8 mouse cellular contexts compared by ENCODE assay signal in genomic region chr13:54564232-54565200, GRCm38 (mm10). TPM values are rescaled to one million over a fixed set of nuclear protein-coding genes. Genes with fewer than 3 reads are reported as not detected.
A peak's percentile ranks its signal among the peaks of the same experiment; 100 is the strongest.
DNase-seq lines count a peak whose midpoint lies in the region; ATAC-seq and TF ChIP-seq lines count a peak whose summit lies in the region.

No protein-coding gene starts in this region.

- peak overlapping the region; percentile 71; the same call in 1 of the 2 replicates for H3K27ac ChIP-seq in neural tube, embryonic 11.5 days (ENCODE audit: low read depth, low read length)
- peak overlapping the region; percentile 63 for H3K27ac ChIP-seq in liver, adult 2 months (replicated peaks; ENCODE audit: insufficient read depth, low read depth, low read length)
- H3K27ac ChIP-seq in stomach, postnatal 0 days (replicated peaks), result peak overlapping the region; percentile 36; the same call in 1 of the 2 replicates

- no peaks in the 10 kb centered on the region for H3K9me3 ChIP-seq in neural tube, embryonic 11.5 days (ENCODE audit: control insufficient read depth, low read length)
- no peaks in the 10 kb centered on the region for H3K9me3 ChIP-seq in stomach, postnatal 0 days (ENCODE audit: control insufficient read depth, low read length)

- no peak for TF ChIP-seq EP300 in stomach, postnatal 0 days (optimal IDR thresholded peaks at IDR 0.05)

- H3K36me3 ChIP-seq in neural tube, embryonic 11.5 days (ENCODE audit: control insufficient read depth, insufficient read depth, low read length), result peaks cover 13% of the 10 kb centered on the region
- H3K36me3 ChIP-seq in liver, adult 2 months (ENCODE audit: control insufficient read depth, insufficient read depth, low read length), result peaks cover 18% of the 10 kb centered on the region
- H3K36me3 ChIP-seq in stomach, postnatal 0 days (ENCODE audit: control insufficient read depth, insufficient read depth, low read length), result peaks cover 13% of the 10 kb centered on the region

- peak overlapping the region; percentile 61 for H3K4me2 ChIP-seq in neural tube, embryonic 11.5 days (ENCODE audit: low read depth)
- peak overlapping the region; percentile 75 for H3K4me2 ChIP-seq in stomach, postnatal 0 days (replicated peaks; ENCODE audit: low read depth)

- H3K79me2 ChIP-seq in liver, adult 2 months (ENCODE audit: control insufficient read depth, insufficient read depth, low read length), result peaks cover 20% of the 10 kb centered on the region; the same call in 1 of the 2 replicates

- H3K4me1 ChIP-seq in neural tube, embryonic 11.5 days (ENCODE audit: control insufficient read depth, insufficient read depth, low read length), result peaks cover 8% of the 10 kb centered on the region
- peaks cover 16% of the 10 kb centered on the region for H3K4me1 ChIP-seq in liver, adult 2 months (ENCODE audit: control insufficient read depth, insufficient read depth, low read length)
- peaks cover 3% of the 10 kb centered on the region; the same call in 1 of the 2 replicates for H3K4me1 ChIP-seq in stomach, postnatal 0 days (replicated peaks; ENCODE audit: control insufficient read depth, insufficient read depth)

- peak overlapping the region; percentile 90 for H3K4me3 ChIP-seq in neural tube, embryonic 11.5 days (ENCODE audit: low read depth, low read length)
- peak overlapping the region; percentile 79 for H3K4me3 ChIP-seq in liver, adult 2 months (ENCODE audit: insufficient read depth, low read depth, low read length)
- peak overlapping the region; percentile 95 for H3K4me3 ChIP-seq in stomach, postnatal 0 days (ENCODE audit: low read depth, low read length)

- ATAC-seq in neural tube, embryonic 11.5 days (ENCODE audit: insufficient read depth, low FRiP score, low TSS enrichment), result peak; percentile 53; the same call in 1 of the 2 replicates
- 0 out of 2 replicates have a peak, but pooled peaks have one; percentile 5 for ATAC-seq in granulocyte monocyte progenitor cell, adult 5-6 weeks (replicated peaks; ENCODE audit: poor library complexity, severe bottlenecking)
- peak; percentile 47; the same call in 1 of the 2 replicates for ATAC-seq in stomach, postnatal 0 days (ENCODE audit: low FRiP score, low TSS enrichment)

- TF ChIP-seq POLR2A in liver, adult 2 months (IDR thresholded peaks at IDR 0.05; ENCODE audit: extremely low read depth, insufficient read depth, low read length), result no peak

- no peak for TF ChIP-seq CTCF in liver, adult 2 months (IDR thresholded peaks at IDR 0.05; ENCODE audit: low read depth, low read length)
- TF ChIP-seq CTCF in stomach, postnatal 0 days (IDR thresholded peaks at IDR 0.05; ENCODE audit: low read depth), result no peak

- peak; percentile 39 for DNase-seq in neural tube, embryonic 11.5 days (ENCODE audit: low spot score)
- no peak for DNase-seq in neural tube, embryonic 10.5 days (ENCODE audit: extremely low spot score, low spot score)
- peak; percentile 29 for DNase-seq in brain, adult 2 months (ENCODE audit: low read depth, low spot score)
- DNase-seq in liver, adult 2 months (ENCODE audit: extremely low read depth, low read depth, low spot score), result peak; percentile 56
- DNase-seq in stomach, postnatal 0 days (ENCODE audit: low spot score), result peak; percentile 35
- no peak for DNase-seq in right cerebral cortex, postnatal 14 days
- no peak for DNase-seq in layer of hippocampus, adult 9-11 months

- peak overlapping the region; percentile 96 for H3K9ac ChIP-seq in neural tube, embryonic 11.5 days (ENCODE audit: low read length)
- H3K9ac ChIP-seq in liver, adult 2 months (ENCODE audit: low read depth, low read length), result peak overlapping the region; percentile 84
- H3K9ac ChIP-seq in stomach, postnatal 0 days (ENCODE audit: low read length), result peak overlapping the region; percentile 93

- H3K27me3 ChIP-seq in neural tube, embryonic 11.5 days (ENCODE audit: control insufficient read depth, insufficient read depth, low read length), result no peaks in the 10 kb centered on the region
- H3K27me3 ChIP-seq in liver, adult 2 months (ENCODE audit: control insufficient read depth, insufficient read depth, low read length), result no peaks in the 10 kb centered on the region
- no peaks in the 10 kb centered on the region for H3K27me3 ChIP-seq in stomach, postnatal 0 days (ENCODE audit: control insufficient read depth, insufficient read depth, low read length)

- 14% methylated on average over 45 of the region's 45 CpGs for WGBS in neural tube, embryonic 11.5 days
- 4% methylated on average over 44 of the region's 45 CpGs for WGBS in liver, adult 2 months
- WGBS in stomach, postnatal 0 days, result 9% methylated on average over 45 of the region's 45 CpGs

RNA-seq across cellular contexts. Expression of gene 4833439L19Rik, which starts 0.7 kb away (rescaled TPM):
- 254 and 284 TPM in 2 replicates for polyA plus RNA-seq in neural tube, embryonic 11.5 days (2014; fragmentation: Nextera tagmentation; extraction: Ambion mirVana)
- 58.0 and 65.9 TPM in 2 replicates for total RNA-seq in granulocyte monocyte progenitor cell, adult 5-6 weeks (2014; fragmentation: Nextera tagmentation)
- 27.7 and 30.9 TPM in 2 replicates for total RNA-seq in granulocyte monocyte progenitor cell, adult 5-6 weeks (2017)
- 24.1 and 24.2 TPM in 2 replicates for total RNA-seq in liver, adult 2 months (2014; rRNA removed)
- 52.5 and 54.3 TPM in 2 replicates for polyA plus RNA-seq in liver, adult 2 months (2012; rRNA removed)
- polyA plus RNA-seq in stomach, postnatal 0 days (2015; fragmentation: Nextera tagmentation; extraction: Ambion mirVana), result 87.0 and 96.8 TPM in 2 replicates

RNA-seq across cellular contexts. Expression of gene Arl10, which starts 10.3 kb away (rescaled TPM):
- polyA plus RNA-seq in neural tube, embryonic 11.5 days (2014; fragmentation: Nextera tagmentation; extraction: Ambion mirVana), result 28.6 and 34.5 TPM in 2 replicates
- total RNA-seq in granulocyte monocyte progenitor cell, adult 5-6 weeks (2014; fragmentation: Nextera tagmentation), result 17.4 and 24.0 TPM in 2 replicates
- total RNA-seq in granulocyte monocyte progenitor cell, adult 5-6 weeks (2017), result 12.1 and 15.0 TPM in 2 replicates
- 4.2 and 5.6 TPM in 2 replicates for total RNA-seq in liver, adult 2 months (2014; rRNA removed)
- polyA plus RNA-seq in liver, adult 2 months (2012; rRNA removed), result 3.2 and 5.2 TPM in 2 replicates
- 13.3 and 14.4 TPM in 2 replicates for polyA plus RNA-seq in stomach, postnatal 0 days (2015; fragmentation: Nextera tagmentation; extraction: Ambion mirVana)

RNA-seq across cellular contexts. Expression of gene Nop16, which starts 25.4 kb away (rescaled TPM):
- polyA plus RNA-seq in neural tube, embryonic 11.5 days (2014; fragmentation: Nextera tagmentation; extraction: Ambion mirVana), result 66.6 and 71.7 TPM in 2 replicates
- total RNA-seq in granulocyte monocyte progenitor cell, adult 5-6 weeks (2014; fragmentation: Nextera tagmentation), result 90.9 and 122 TPM in 2 replicates
- total RNA-seq in granulocyte monocyte progenitor cell, adult 5-6 weeks (2017), result 101 and 118 TPM in 2 replicates
- 15.0 and 15.8 TPM in 2 replicates for total RNA-seq in liver, adult 2 months (2014; rRNA removed)
- polyA plus RNA-seq in liver, adult 2 months (2012; rRNA removed), result 9.4 and 11.1 TPM in 2 replicates
- 51.2 and 53.5 TPM in 2 replicates for polyA plus RNA-seq in stomach, postnatal 0 days (2015; fragmentation: Nextera tagmentation; extraction: Ambion mirVana)

RNA-seq across cellular contexts. Expression of gene Higd2a, which starts 25.5 kb away (rescaled TPM):
- 147 and 160 TPM in 2 replicates for polyA plus RNA-seq in neural tube, embryonic 11.5 days (2014; fragmentation: Nextera tagmentation; extraction: Ambion mirVana)
- total RNA-seq in granulocyte monocyte progenitor cell, adult 5-6 weeks (2014; fragmentation: Nextera tagmentation), result 111 and 118 TPM in 2 replicates
- total RNA-seq in granulocyte monocyte progenitor cell, adult 5-6 weeks (2017), result 36.5 and 67.4 TPM in 2 replicates
- 51.1 and 56.3 TPM in 2 replicates for total RNA-seq in liver, adult 2 months (2014; rRNA removed)
- 98.7 and 133 TPM in 2 replicates for polyA plus RNA-seq in liver, adult 2 months (2012; rRNA removed)
- polyA plus RNA-seq in stomach, postnatal 0 days (2015; fragmentation: Nextera tagmentation; extraction: Ambion mirVana), result 282 and 289 TPM in 2 replicates

RNA-seq across cellular contexts. Expression of gene Cltb, which starts 46.6 kb away (rescaled TPM):
- 30.9 and 34.1 TPM in 2 replicates for polyA plus RNA-seq in neural tube, embryonic 11.5 days (2014; fragmentation: Nextera tagmentation; extraction: Ambion mirVana)
- total RNA-seq in granulocyte monocyte progenitor cell, adult 5-6 weeks (2014; fragmentation: Nextera tagmentation), result 4.5 and 6.6 TPM in 2 replicates
- 7.8 and 12.3 TPM in 2 replicates for total RNA-seq in granulocyte monocyte progenitor cell, adult 5-6 weeks (2017)
- 19.0 and 24.8 TPM in 2 replicates for total RNA-seq in liver, adult 2 months (2014; rRNA removed)
- 45.6 and 51.5 TPM in 2 replicates for polyA plus RNA-seq in liver, adult 2 months (2012; rRNA removed)
- polyA plus RNA-seq in stomach, postnatal 0 days (2015; fragmentation: Nextera tagmentation; extraction: Ambion mirVana), result 156 and 160 TPM in 2 replicates

Comparison
In these comparisons a context has a peak if more than half of its experiments do, and no peak if none do; other contexts are left out.
1. DNase-seq: peak in neural tube, embryonic 11.5 days (single experiment), brain, adult 2 months (single experiment), liver, adult 2 months (single experiment) and stomach, postnatal 0 days (single experiment); none in neural tube, embryonic 10.5 days (single experiment), right cerebral cortex, postnatal 14 days (single experiment) and layer of hippocampus, adult 9-11 months (single experiment).
2. Peak in every context shown above with its lines, with median percentiles within 50 percentile points of each other: ATAC-seq, H3K27ac ChIP-seq, H3K4me3 ChIP-seq and H3K9ac ChIP-seq.